Mouse (Mus musculus): ENCODE results near the gene Prokr2. TPM values are rescaled to one million over a fixed set of nuclear protein-coding genes. Genes with fewer than 3 reads are reported as not detected.
"Not testable (repeated sequence)": the region's sequence is repeated elsewhere in the genome, so short reads cannot be mapped to it uniquely, and the experiment has no call there.

Prokr2 gene
- total RNA-seq, 2 experiments from 2014 or later, result not detected

- intact Hi-C loops (cut with DNase I; ENCODE audit: low total_unique reads), result no loop called here
- no peak for DNase-seq
These were observed 93.2 kb downstream of the Prokr2 start for GRCm38 (mm10) chr2:132292083-132292482.

GRCm38 (mm10) chr2:132291265-132291664 is 94.0 kb downstream of the Prokr2 start:
- intact Hi-C loops (cut with DNase I; ENCODE audit: low total_unique reads), result no loop called here
- DNase-seq, result peak; percentile 55

DNA sequence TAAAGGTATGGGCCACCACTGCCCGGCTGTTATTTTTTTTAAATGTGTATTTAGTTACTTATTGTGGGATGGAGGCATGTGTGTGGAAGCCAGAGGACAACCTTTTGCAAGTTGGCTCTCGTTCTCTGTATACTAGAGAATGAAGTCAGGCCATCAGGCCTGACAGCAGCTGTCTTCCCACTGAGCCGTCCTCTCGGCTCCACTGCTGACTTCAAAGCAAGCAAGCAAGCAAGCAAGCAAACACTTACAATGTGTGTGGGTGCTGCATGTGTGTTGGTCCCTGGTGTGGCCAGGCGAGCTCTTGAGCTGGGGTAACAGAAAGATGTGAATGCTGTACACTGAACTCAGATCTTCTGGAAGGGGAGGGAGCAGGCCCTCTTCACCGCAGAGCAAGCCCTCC is 94.4 kb downstream of the Prokr2 start:
- intact Hi-C loops (cut with DNase I; ENCODE audit: low total_unique reads), result no loop called here
- DNase-seq, result no peak

DNA sequence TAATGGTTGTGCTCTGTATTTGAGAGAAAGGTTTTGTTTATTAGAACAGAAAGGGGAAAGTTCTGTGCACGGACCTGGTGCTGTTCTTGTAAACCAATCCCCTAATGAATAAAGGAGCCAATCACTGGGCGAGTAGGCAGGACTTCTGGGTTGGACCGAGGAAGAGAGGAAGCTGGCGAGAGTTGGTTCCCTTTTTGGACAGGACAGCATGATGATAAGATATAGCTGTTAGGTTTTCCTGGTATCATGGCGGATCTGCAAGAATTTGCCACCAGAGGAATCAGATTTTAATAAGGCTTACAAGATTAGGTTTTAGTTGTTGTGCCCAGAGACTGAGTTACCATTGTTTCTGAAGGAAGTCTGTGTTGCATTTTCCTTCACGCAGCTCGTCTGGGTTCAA is 96.0 kb downstream of the Prokr2 start:
- intact Hi-C loops (cut with DNase I; ENCODE audit: low total_unique reads); DNase-seq: not testable (repeated sequence)

Other genes starting within 250 kb of the Prokr2 start
- gene Slc23a2, start 240.3 kb downstream of the Prokr2 start, total RNA-seq (2021), result 1 to 10 TPM; 6.2 to 7.1 TPM
- 10 to 100 TPM; 20.4 to 22.1 TPM for gene Tmem230, start 137.6 kb downstream of the Prokr2 start, total RNA-seq (2021)
- 10 to 100 TPM; 24.7 to 29.9 TPM for gene Pcna, start 132.1 kb downstream of the Prokr2 start, total RNA-seq (2021)
- 10 to 100 TPM; 22.2 to 22.4 TPM for gene Cds2, start 122.3 kb downstream of the Prokr2 start, total RNA-seq (2021)
- gene Gpcpd1, start 202.3 kb upstream of the Prokr2 start, total RNA-seq (2021), result 10 to 100 TPM; 68.7 to 92.7 TPM